Mouse (Mus musculus) A20 (cell line): ENCODE data around the gene Itga7.

ENCODE experiments used
- DNase-seq: peaks from one replicate; pipeline ENCODE4 v3.0.0-alpha.2; 2011; ENCODE audit warnings: low read depth, low spot score

Itga7 gene

DNA sequence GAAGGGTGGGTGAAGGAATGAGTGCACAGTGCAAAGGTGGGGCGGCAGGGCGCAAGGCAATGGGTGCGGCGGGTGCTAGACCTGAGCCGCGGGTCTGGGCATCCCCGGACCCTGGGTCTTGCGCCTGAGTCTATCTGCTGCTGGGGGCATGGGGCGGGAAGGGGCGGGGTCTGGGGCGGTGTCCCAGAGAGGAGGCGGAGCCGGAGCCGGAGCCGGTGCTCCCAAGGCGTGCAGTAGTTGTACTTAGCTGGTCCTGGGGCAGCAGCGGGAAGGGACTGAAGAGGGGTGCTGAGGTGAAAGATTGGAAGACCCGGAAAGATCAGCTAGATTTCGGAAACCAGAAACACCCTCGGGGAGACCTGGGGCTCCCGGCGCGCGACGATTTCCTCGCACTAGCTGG lies at the start of gene Itga7:
Gene Itga7, plus strand, starts transcription at position 245 of the 400 bp plus-strand sequence.
- no peak for DNase-seq

DNA sequence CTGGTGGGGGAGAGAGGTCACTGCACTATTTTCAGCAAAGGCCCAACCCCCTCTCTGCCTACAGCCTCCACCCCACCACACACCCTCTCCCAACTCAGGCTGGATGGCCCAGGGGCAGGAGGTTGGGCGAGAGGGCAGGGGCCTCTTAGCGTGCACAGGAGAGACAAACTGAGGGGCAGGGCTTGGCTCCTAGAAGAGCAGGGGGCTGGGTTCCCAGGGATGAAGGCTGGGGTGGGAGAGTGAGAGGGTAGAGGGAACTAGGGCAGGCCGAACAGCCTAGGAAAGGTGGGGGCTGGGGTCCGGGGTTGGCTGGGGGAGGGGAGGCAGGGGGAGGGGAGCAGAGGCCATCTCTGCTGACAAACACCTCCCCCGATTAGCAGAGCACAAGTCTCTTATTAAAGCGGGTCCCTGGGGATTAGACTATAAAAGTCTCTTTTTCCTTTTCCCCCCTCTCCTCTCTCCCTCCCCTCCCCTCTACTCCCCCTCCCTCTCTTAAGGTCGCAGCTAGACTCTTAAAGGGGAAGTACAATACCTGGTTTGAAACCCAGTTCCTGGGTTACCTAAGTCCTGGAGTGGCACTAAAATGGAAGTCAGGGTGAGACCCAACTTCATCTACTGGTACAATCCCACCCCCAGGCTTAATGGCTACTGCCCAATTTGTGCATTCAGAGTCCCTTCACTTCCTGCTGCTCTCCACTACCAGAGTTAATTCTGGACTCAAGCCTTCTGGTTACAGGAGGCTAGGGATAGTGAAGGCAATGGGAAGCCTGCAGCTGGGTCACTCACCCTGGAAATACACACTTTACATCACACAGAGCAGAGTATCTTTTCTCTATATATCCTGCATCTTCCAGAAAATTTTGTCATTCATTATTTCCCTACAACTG lies 44.4 kb upstream of the Itga7 start:
- DNase-seq, result peak; percentile 26

DNA sequence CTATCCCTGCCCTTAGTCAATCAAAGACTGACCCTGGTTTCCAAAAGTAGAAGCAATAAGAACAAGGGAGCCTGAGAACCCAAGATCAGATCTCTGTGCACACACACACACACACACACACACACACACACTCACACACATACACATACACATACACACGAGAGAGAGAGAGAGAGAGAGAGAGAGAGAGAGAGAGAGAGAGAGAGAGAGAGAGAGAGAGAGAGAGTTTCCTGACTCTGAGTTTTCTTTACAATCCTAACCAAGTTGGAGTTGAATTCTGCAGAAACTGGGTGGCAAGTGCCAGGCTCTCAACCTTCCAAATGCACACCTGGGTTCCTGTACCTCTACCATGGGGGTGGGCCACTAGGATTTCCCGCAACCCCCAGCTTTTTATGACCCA lies 43.8 kb upstream of the Itga7 start:
- no peak for DNase-seq

DNA sequence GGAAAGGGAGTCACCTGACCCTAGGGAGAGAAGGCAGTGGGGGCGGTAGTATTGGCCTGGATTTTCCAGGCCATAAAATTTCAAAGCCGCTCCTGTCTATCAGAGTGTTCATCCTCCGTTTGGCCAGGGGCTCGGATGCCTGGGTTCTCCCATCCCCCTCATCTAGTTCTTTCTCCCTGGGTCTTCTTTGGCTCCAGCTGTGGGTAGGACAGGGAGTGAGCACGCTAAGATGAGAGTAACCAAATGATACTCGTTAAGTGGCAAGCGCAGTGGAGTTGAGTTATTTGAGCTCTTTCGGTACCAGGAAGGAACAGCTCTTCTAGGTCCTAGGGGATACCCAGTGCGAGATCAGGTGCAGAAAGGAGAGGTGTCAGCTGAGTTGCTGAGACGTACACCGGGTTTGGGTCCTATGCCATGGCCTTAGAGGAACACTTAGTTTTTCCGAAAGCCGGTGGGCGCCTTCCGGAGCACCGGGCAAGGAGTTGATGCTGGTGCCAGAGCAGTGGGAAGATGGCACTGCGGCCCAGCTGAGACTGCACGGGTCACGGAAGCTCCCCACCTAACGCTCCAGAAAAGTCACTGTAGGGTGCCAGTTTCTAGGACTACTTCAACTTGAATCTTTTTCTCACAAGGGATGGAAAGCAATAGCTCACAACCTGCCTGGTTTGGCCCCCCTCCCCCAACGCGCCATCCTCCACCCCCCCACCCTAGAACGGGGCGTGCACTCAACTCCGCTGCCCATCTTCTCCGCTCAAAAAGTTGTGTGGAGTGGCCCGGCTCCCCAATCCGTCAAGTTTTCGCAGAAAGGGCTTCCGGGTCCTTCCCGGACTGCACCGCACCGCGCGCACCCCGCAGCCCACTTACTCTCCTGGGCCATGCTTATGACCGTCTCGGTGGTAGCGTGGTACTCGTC lies 43.0 kb upstream of the Itga7 start:
- DNase-seq, result no peak

DNA sequence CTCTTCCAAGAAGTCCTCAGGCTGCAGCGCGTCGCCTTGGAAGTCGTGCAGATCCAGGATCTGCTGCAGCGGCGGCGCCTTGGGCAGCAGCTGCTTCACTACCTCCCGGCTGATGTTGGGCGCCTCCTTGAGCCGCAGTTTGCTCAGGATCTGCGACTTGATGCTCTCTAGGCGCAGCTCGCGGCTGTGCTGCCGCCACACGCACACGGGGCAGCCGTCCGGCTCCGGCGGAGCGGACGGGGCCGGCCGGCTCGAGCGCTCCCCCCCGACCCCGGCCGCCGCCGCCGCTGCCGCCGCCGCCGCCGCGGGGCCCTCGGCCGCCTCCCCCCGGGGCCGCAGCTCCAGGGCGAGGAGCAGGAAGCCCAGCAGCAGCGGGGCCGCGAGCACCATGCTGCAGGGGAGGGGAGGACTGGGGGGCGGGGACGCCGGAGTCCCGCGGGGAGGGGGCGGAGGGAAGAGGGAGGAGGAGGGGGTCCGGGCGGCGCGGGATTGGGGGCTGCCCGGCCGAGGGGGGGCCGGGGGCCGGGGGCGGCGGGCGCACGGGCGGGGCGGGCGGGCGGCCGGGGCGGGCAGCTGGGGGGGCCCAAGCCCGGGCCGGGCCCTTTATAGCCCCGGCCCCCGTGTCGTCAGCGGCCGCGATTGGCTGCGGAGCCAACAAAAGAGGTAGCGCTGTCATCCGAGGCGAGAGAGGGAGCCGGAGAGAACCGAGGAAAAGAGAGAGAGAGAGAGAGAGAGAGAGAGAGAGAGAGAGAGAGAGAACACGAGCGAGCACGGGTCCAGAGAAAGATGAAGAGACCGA lies 42.1 kb upstream of the Itga7 start, which contains the start of gene Gdf11:
Gene Gdf11, minus strand, starts transcription at position 423 of the 799 bp plus-strand sequence.
- DNase-seq, result peak; percentile 63

DNA sequence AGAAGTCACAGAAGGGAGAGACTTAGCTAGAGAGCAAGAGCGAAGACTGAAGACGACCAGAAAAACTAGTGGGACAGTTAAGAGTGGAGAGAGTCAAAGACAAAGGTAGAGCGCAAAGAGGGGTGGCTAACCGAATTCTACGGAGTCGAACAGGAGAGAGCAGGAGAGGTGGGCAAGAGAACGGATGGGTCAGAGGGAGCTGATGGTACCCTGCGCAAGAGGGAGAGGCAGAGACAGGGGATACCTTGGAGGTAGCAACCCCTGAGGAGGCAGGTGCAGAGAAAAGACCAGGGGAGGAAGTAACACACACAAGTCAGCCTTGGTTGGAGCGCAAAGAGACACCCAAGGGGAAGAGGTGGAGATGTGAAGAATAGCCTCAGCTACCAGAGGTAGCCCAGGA lies 41.4 kb upstream of the Itga7 start:
- no peak for DNase-seq

DNA sequence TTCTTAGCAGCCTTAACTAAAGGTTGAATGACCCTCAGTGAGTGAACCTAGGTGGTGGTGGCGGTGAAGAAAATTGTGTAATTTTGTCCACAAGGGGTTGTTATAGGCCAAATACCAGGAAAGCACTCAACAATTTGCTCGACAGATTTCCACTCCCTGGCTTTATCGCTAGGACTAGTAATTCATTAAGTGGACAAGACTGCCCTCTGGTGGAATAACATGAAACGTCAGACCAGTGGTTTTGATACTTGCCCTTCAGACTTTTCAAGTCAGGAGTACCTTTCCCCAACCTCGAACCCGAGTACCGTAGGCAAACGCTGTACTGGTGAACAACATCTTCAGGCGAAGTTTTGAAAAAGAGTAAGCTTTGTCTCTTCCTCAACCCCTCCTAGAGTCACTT lies 38.2 kb upstream of the Itga7 start:
- DNase-seq, result peak; percentile 82

DNA sequence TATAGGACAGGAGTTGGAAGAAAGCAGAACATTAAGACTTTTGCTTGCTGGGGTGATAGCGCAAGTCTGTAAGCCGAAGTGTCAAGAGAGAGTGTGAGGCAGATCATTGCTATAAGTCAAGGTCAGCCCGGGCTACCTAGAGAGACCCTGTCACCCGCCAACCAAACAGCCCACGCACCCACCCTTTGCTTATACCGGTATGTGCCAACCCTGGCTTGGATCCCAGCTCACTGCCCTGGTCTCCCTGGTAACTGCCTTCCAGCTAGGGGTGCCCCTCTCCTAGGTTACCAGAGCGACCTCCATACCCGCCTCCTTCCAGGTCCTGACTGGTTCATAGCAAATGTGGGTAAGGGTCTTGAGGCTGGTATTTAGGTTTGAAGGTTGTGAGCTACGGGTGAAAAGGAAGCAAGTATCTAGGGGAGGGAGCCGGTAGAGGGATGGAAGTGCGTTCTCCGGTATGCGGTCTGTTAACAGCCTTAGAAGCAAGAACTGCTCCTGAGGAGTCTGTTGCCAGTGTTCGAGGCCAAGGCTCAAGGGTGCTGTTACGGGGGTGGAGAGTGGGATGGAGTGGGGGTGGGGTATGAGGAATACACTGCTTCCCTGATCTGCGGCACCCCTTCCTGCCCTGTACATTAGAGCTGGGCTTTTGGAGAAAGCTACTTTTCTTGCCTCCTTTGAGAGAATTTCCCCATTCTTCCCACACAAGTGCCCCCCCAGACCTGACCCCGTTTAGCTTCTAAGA lies 37.5 kb upstream of the Itga7 start:
- no peak for DNase-seq

DNA sequence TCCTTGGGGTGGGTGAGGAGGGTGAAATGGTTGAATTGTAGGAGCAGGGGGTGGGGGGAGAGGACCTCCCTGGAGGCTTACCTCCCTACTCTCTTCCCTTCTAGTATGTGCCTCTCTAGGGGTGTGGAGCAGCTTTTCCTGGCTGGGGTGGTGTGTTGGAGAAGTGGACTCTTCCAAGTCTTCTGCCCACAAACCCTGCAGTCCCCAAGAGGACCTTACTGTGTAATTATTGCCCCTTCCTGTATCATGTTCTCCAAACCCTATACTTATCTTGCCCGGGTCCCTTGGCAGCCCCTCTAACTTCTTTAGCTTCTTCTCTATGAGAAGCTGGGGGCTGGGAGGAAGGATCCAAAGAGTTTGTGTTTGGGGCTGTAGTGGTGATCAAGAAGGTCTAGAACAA lies 36.8 kb upstream of the Itga7 start:
- DNase-seq, result no peak

DNA sequence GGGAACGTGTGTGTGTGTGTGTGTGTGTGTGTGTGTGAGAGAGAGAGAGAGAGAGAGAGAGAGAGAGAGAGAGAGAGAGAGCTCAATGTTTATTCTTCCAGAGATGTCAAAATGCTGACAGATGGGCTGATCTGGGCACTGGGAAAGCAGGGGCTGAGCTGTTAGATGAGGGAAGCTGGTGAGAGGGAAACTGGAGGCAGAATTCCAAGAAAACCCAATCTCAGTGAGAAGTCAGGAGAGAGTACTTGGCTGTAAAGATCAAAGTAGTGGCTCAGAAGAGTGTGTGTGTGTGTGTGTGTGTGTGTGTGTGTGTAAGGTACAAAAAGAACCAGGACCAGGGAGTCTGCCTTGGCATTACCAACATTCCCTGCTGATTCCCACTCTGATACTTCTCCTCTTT lies 36.1 kb upstream of the Itga7 start:
- no peak for DNase-seq

DNA sequence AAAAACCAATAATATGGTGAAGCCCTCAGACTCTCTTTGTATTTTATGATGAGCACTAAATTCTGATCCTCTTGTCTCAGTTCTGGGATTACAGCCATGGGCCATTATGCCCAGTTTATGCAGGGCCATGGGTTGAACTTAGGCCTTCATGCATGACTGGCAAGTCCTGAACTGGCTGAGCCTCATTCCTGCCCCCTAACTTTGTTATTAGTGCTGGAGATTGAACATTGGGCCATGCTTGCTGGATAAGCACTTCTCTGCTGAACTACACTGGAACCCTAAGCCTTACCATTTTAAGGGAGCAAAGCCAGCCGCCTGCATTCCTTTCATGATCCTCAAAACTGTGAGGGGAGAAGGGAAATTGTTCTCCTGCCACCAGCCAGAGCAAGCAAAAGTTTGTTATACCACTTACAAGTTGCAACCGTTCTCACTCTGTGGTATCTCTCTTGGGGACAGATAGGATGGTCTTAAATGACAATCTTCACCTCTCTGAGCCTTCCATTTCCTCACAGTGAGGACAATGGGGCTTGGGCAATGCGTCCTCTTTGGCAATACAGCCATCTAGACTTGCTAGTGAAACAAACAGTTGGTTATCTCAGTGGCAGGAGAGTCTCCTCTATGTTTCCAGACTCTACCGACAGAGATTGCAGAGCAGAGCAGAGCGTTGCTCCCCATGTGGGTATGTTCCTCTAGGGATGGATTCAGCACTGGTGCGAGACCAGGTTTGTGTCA lies 33.7 kb upstream of the Itga7 start:
- DNase-seq, result no peak

DNA sequence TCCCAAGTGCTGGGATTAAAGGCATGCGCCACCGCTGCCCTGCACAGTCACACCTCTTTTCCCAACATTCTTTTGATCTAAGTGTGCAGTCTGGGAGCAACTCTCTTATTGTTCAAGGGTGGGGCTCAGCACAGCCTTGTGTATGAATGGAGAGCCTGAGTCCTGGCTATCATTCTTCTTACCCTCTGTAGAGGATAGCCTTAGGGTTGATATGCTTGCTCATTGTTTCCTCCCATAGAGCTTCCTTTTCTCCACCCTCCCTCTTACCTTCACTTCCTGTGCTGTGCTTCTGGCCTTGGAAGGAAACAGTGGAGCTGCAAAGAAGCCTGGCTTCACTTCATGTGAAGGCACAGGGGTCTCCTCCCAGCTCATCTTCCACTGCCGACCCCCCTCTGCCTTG lies 32.9 kb upstream of the Itga7 start, which contains the start of gene Cd63:
Gene Cd63, plus strand, starts transcription at position 292 of the 400 bp plus-strand sequence.
- DNase-seq, result no peak

DNA sequence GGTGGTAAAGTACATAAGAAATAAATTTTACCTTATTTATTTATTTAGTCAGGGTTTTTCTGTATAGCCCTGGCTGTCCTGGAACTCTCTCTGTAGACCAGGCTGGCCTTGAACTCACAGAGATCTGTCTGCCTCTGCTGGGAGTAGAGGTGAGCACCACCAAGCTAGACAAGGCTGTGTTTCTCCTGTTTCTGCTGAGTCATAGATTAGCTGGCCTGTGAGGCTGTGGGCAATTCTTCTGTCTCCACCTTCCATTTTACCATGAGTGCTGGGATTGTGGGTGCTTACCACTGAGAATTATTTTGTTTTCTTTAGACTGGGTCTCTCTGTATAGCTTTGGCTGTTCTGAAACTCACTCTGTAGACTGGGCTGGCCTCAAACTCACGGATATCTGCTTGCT lies 32.2 kb upstream of the Itga7 start:
- DNase-seq, result no peak

DNA sequence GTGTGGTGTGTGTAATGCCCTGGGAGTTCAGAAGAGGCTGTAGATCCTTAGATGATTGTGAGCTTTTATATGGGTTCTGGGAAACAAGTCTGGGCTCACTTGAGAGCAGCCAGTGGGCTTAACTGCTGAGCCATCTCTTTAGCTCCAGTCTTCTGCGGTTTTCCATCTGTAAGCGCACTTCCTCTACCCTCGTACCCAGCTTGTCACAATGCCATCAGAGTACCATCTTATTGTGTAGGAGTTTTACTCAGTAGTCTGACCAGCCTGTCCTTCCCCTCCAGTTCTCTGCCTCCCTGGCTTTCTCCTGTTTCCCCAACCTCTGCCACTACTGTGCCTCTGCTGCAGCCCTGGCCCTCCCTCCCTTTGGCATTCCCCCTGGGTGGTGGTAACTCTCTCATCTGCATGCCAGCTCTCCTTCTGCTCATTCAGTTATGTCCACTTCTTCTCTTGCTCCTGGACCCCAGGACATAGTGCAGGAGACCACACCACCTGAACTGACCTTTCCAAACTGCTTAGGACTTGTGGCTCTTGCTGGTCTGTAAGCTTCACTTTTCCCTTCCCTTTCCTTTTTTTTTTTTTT lies 31.1 kb upstream of the Itga7 start:
- no peak for DNase-seq

DNA sequence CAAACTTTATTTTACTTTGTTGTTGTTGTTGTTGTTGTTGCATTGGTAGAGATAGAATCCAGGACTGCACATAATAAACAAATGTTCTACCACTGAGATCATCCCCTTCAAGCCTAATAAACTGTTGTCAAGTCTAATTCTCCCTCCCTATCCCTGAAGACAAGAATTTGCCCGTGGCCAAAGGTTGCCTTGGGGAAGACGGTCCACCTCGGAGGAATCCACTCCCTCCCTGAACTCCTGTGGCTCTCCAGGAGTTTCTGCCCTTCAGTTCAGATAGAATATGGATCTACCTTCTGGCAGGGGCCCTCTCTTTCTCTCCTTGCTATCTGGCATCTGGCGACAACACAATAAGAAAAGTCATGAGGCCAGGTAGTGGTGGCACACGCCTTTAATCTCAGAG lies 28.8 kb upstream of the Itga7 start:
- DNase-seq, result no peak

DNA sequence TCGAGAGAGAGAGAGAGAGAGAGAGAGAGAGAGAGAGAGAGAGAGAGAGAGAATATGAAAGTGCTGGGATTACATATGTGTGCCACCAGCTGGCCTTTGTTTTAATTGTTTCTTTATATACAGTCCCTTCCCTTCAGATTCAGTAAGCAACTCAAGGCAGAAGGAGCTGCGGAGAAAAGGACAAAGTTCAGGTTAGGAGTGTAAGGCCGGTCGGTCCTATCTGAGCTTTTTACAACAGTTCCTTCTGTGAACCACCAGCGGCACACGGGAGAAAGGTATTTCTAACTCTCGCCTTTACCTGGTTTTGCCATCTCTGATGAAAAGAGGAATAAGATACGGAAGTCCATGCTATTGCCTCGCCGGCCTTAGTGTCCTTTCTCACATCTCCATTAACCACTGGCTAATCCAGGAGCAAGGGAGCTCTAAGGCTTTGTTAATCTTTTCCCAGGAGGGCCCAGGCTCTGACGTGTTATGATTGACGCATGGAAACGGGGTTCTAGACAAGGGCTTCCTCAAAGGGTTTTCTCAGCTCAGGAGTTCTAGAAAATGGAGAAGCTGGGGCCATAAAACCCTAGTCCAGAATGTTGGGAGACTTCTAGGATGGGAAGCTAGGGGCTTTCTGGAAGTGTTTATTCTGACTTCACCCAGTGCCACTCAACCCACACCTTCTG lies 24.7 kb upstream of the Itga7 start:
- DNase-seq, result no peak

DNA sequence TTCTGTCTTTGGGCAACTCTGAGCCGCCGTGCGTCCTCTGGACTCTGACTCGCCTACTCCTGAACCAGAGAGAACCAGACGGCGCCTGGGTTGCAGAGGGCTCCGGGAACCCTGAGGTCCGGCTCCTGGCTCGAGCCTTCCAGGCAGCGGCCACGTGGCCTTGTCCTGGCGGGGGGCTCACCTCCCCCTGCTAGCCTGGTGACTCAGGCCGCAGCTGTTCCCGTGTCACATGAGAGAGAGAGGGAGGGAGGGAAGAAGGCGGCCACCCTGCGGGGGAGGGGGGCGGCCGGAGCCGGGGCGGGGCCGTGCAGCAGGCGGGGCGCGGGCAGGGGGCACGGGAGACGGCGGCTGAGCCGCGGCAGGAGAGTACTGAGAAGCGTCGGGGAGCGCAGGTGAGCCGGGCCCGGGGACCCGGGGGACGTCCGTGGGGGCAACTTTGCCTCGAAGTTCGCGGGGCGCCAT lies 24.0 kb upstream of the Itga7 start:
- no peak for DNase-seq

DNA sequence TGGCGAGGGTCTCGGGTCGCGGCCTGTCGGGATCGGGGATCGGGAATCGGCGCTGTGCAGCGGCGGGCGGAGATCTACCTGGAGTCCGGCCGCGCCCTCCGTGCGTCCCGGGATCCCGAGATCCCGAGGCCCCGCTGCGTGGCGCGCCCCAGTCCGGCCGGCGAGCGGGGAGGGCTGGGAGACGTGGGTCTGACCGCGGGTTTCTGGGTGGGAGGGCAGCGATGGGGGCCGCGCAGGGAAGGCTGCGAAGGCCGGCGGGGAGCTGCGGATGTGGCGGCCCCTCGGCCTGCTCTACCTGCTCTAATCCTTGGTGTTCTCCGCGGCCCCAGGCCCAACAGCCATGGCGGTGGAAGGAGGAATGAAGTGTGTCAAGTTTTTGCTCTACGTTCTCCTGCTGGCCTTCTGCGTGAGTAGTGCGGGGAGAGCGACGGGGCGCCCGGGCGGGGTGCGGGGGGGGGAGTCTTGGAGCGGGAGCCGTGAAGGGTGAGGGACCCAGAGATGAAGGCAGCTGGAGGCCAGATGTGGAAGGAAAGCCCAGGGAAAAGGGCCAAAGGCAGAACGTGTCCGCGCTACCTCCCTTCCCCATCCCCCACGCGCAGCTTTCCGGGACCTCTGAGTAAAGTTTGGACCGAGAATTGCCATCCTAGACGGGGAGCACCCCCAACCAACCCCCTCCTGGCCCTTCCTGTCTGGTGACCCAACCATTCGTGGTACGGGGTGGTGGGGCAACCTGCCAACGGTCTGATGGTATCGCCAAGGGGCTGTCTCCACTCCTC lies 23.4 kb upstream of the Itga7 start:
- no peak for DNase-seq
